Mouse (Mus musculus) gastrocnemius, postnatal 10 days (tissue): Measurements from ENCODE around the gene Rhox12. TPM values are rescaled to one million over a fixed set of nuclear protein-coding genes. Genes with fewer than 3 reads are reported as not detected.

ENCODE experiments used
- DNase-seq: peaks from one replicate; pipeline ENCODE4 v3.0.0; 2021; ENCODE audit warnings: mixed read lengths
- long read RNA-seq, 2 experiments: library from polyadenylated mRNA; stranded (forward); transcript quantifications; one replicate each; pipeline ENCODE4 v2.0.0; 2021
- total RNA-seq, 2 experiments: library from RNA; stranded (reverse); gene quantifications; 2 replicates each; pipeline ENCODE4 v1.2.3; 2021

Gene Rhox12
- total RNA-seq, result not detected
- long read RNA-seq, experiment 1, result 0 reads
- long read RNA-seq, experiment 2, result 0 reads

GRCm38 (mm10) chrX:38110807-38111206 lies at the start of gene Rhox12:
Rhox12 (minus strand) TSS chrX:38110907.
- DNase-seq, result no peak

GRCm38 (mm10) chrX:38159097-38159496 lies 48.4 kb upstream of the Rhox12 start:
- no peak for DNase-seq

- DNase-seq, result no peak
Observed at GRCm38 (mm10) chrX:38121478-38121877, 10.8 kb upstream of the Rhox12 start.

- no peak for DNase-seq
Observed at GRCm38 (mm10) chrX:38120982-38121381, 10.3 kb upstream of the Rhox12 start, which contains the start of gene Rhox13. Rhox13 (plus strand) TSS chrX:38121219.

GRCm38 (mm10) chrX:38085041-38085440 lies 25.7 kb downstream of the Rhox12 start, which contains the start of gene Rhox11:
Rhox11 (minus strand) TSS chrX:38085141.
- no peak for DNase-seq

GRCm38 (mm10) chrX:38084226-38084625 lies 26.5 kb downstream of the Rhox12 start:
- DNase-seq, result peak; percentile 45

- no peak for DNase-seq
Observed at GRCm38 (mm10) chrX:38066175-38066574, 44.5 kb downstream of the Rhox12 start, which contains the start of gene Rhox10. Rhox10 (plus strand) TSS chrX:38066475.

GRCm38 (mm10) chrX:38061544-38061943 lies 49.2 kb downstream of the Rhox12 start:
- DNase-seq, result no peak

Other genes starting within 250 kb of the Rhox12 start
- not detected for gene Rhox8, start 232.0 kb downstream of the Rhox12 start, total RNA-seq
- gene Rhox7b, start 213.7 kb downstream of the Rhox12 start, total RNA-seq, result not detected
- gene Rhox9, start 209.1 kb downstream of the Rhox12 start, total RNA-seq, result not detected
- gene Btg1-ps1, start 92.1 kb downstream of the Rhox12 start, total RNA-seq, result not detected
- not detected for gene Btg1-ps2, start 67.8 kb downstream of the Rhox12 start, total RNA-seq
- gene Rhox10, start 44.4 kb downstream of the Rhox12 start, total RNA-seq, result not detected
- gene Rhox11, start 25.8 kb downstream of the Rhox12 start, total RNA-seq, result not detected
- not detected for gene Rhox13, start 10.3 kb upstream of the Rhox12 start, total RNA-seq
- gene Zbtb33, start 78.9 kb upstream of the Rhox12 start, total RNA-seq, result 1 to 10 TPM; 8.2 to 9.8 TPM
- 10 to 100 TPM in 1 of 2 experiments, 1 to 10 TPM in 1; 8.7 to 11.5 TPM for gene Tmem255a, start 141.5 kb upstream of the Rhox12 start, total RNA-seq
- gene Atp1b4, start 205.3 kb upstream of the Rhox12 start, total RNA-seq, result 100 to 1,000 TPM; 297 to 475 TPM